Mouse (Mus musculus): ENCODE measurements at regions not wholly inside any gene's neighbourhood (a gene's known extent, or its start where the extent isn't known, plus 50 kb on each side); places are given as distances from the start of the nearest gene placed in this dataset.
A peak's percentile ranks its signal among the peaks of the same experiment; 100 is the strongest.

GRCm38 (mm10) chr8:89664911-89665689, 621.1 kb upstream of the Sall1 start:
- H3K36me3 ChIP-seq (ENCODE audit: control insufficient read depth, insufficient read depth, low read length) = no peaks in the 10 kb centered on the region
- no peak for DNase-seq (ENCODE audit: low spot score)
- 90% methylated on average over 9 of the region's 9 CpGs for WGBS
- no peaks in the 10 kb centered on the region for H3K9me3 ChIP-seq (ENCODE audit: control insufficient read depth, low read length)
- H3K4me2 ChIP-seq (ENCODE audit: low read depth, low read length, severe bottlenecking) = no peak overlapping the region
- H3K27ac ChIP-seq (ENCODE audit: low read depth, low read length) = no peak overlapping the region
- ATAC-seq (replicated peaks; ENCODE audit: low FRiP score) = no peak
- no peak overlapping the region for H3K9ac ChIP-seq (ENCODE audit: low read length)
- H3K4me1 ChIP-seq (replicated peaks; ENCODE audit: control insufficient read depth, insufficient read depth, low read length) = no peaks in the 10 kb centered on the region
- H3K27me3 ChIP-seq (ENCODE audit: control insufficient read depth, insufficient read depth, low read length) = no peaks in the 10 kb centered on the region
- no peak overlapping the region for H3K4me3 ChIP-seq (ENCODE audit: low read depth, low read length)

- H3K4me3 ChIP-seq (ENCODE audit: low read depth, low read length) = no peak overlapping the region
- peaks cover 3% of the 10 kb centered on the region; the same call in 1 of the 2 replicates for H3K27me3 ChIP-seq (ENCODE audit: control insufficient read depth, insufficient read depth, low read length)
- 89% methylated on average over 10 of the region's 10 CpGs for WGBS
- no peak overlapping the region for H3K27ac ChIP-seq (ENCODE audit: low read depth, low read length)
- H3K9me3 ChIP-seq (ENCODE audit: control insufficient read depth, low read length) = no peaks in the 10 kb centered on the region
- H3K4me2 ChIP-seq (ENCODE audit: low read depth, low read length, severe bottlenecking) = no peak overlapping the region
- H3K36me3 ChIP-seq (ENCODE audit: control insufficient read depth, insufficient read depth, low read length) = no peaks in the 10 kb centered on the region
- no peaks in the 10 kb centered on the region for H3K4me1 ChIP-seq (replicated peaks; ENCODE audit: control insufficient read depth, insufficient read depth, low read length)
- H3K9ac ChIP-seq (ENCODE audit: low read length) = no peak overlapping the region
- DNase-seq (ENCODE audit: low spot score) (no peak), ATAC-seq (replicated peaks; ENCODE audit: low FRiP score) (no peak)
Observed at GRCm38 (mm10) chr8:89663859-89664258, 619.9 kb upstream of the Sall1 start.

GRCm38 (mm10) chr8:89658998-89659944, 615.3 kb upstream of the Sall1 start:
- DNase-seq (ENCODE audit: low spot score) (no peak), ATAC-seq (replicated peaks; ENCODE audit: low FRiP score) (no peak)
- peaks cover 3% of the 10 kb centered on the region; the same call in 1 of the 2 replicates for H3K4me1 ChIP-seq (replicated peaks; ENCODE audit: control insufficient read depth, insufficient read depth, low read length)
- H3K27me3 ChIP-seq (ENCODE audit: control insufficient read depth, insufficient read depth, low read length) = peaks cover 3% of the 10 kb centered on the region; the same call in 1 of the 2 replicates
- WGBS = 35% methylated on average over 14 of the region's 14 CpGs
- H3K9ac ChIP-seq (ENCODE audit: low read length) = no peak overlapping the region
- no peaks in the 10 kb centered on the region for H3K9me3 ChIP-seq (ENCODE audit: control insufficient read depth, low read length)
- no peaks in the 10 kb centered on the region for H3K36me3 ChIP-seq (ENCODE audit: control insufficient read depth, insufficient read depth, low read length)
- no peak overlapping the region for H3K4me3 ChIP-seq (ENCODE audit: low read depth, low read length)
- no peak overlapping the region for H3K4me2 ChIP-seq (ENCODE audit: low read depth, low read length, severe bottlenecking)
- no peak overlapping the region for H3K27ac ChIP-seq (ENCODE audit: low read depth, low read length)

- H3K9me3 ChIP-seq (ENCODE audit: control insufficient read depth, low read length) = no peaks in the 10 kb centered on the region
- no peak overlapping the region for H3K27ac ChIP-seq (ENCODE audit: low read depth, low read length)
- H3K4me2 ChIP-seq (ENCODE audit: low read depth, low read length, severe bottlenecking) = no peak overlapping the region
- WGBS = 67% methylated on average over 14 of the region's 14 CpGs
- peaks cover 3% of the 10 kb centered on the region; the same call in 1 of the 2 replicates for H3K4me1 ChIP-seq (replicated peaks; ENCODE audit: control insufficient read depth, insufficient read depth, low read length)
- H3K27me3 ChIP-seq (ENCODE audit: control insufficient read depth, insufficient read depth, low read length) = peaks cover 3% of the 10 kb centered on the region; the same call in 1 of the 2 replicates
- no peak overlapping the region for H3K9ac ChIP-seq (ENCODE audit: low read length)
- no peaks in the 10 kb centered on the region for H3K36me3 ChIP-seq (ENCODE audit: control insufficient read depth, insufficient read depth, low read length)
- ATAC-seq (replicated peaks; ENCODE audit: low FRiP score) = no peak
- peak; percentile 53 for DNase-seq (ENCODE audit: low spot score)
- H3K4me3 ChIP-seq (ENCODE audit: low read depth, low read length) = no peak overlapping the region
Observed at GRCm38 (mm10) chr8:89655369-89655768, 611.4 kb upstream of the Sall1 start.

- 71% methylated on average over 5 of the region's 5 CpGs for WGBS
Observed at GRCm38 (mm10) chr8:89649207-89649890, 605.4 kb upstream of the Sall1 start.

GRCm38 (mm10) chr8:89646946-89647345, 603.0 kb upstream of the Sall1 start:
- H3K9me3 ChIP-seq (ENCODE audit: control insufficient read depth, low read length) = no peaks in the 10 kb centered on the region
- WGBS = 95% methylated on average over 5 of the region's 5 CpGs
- no peaks in the 10 kb centered on the region; the same call in 1 of the 2 replicates for H3K4me1 ChIP-seq (replicated peaks; ENCODE audit: control insufficient read depth, insufficient read depth, low read length)
- no peak overlapping the region for H3K4me3 ChIP-seq (ENCODE audit: low read depth, low read length)
- ATAC-seq (replicated peaks; ENCODE audit: low FRiP score) (no peak), DNase-seq (ENCODE audit: low spot score) (no peak)
- H3K27me3 ChIP-seq (ENCODE audit: control insufficient read depth, insufficient read depth, low read length) = no peaks in the 10 kb centered on the region
- H3K9ac ChIP-seq (ENCODE audit: low read length) = no peak overlapping the region
- H3K4me2 ChIP-seq (ENCODE audit: low read depth, low read length, severe bottlenecking) = no peak overlapping the region
- H3K27ac ChIP-seq (ENCODE audit: low read depth, low read length) = no peak overlapping the region
- H3K36me3 ChIP-seq (ENCODE audit: control insufficient read depth, insufficient read depth, low read length) = no peaks in the 10 kb centered on the region

More at GRCm38 (mm10) chr8:89649207-89649890, 605.4 kb upstream of the Sall1 start:
- Histone ChIP-seq H3K4me2 (ENCODE audit: low read depth, low read length, severe bottlenecking) (no peak overlapping the region), H3K4me1 (replicated peaks; ENCODE audit: control insufficient read depth, insufficient read depth, low read length) (no peaks in the 10 kb centered on the region), H3K9ac (ENCODE audit: low read length) (no peak overlapping the region), H3K27me3 (ENCODE audit: control insufficient read depth, insufficient read depth, low read length) (no peaks in the 10 kb centered on the region), H3K27ac (ENCODE audit: low read depth, low read length) (no peak overlapping the region), H3K9me3 (ENCODE audit: control insufficient read depth, low read length) (no peaks in the 10 kb centered on the region), H3K36me3 (ENCODE audit: control insufficient read depth, insufficient read depth, low read length) (no peaks in the 10 kb centered on the region), H3K4me3 (ENCODE audit: low read depth, low read length) (no peak overlapping the region)
- no peak for DNase-seq (ENCODE audit: low spot score)
- ATAC-seq (replicated peaks; ENCODE audit: low FRiP score) = no peak

- ATAC-seq (replicated peaks; ENCODE audit: low FRiP score) (no peak), DNase-seq (ENCODE audit: low spot score) (no peak)
- Histone ChIP-seq H3K36me3 (ENCODE audit: control insufficient read depth, insufficient read depth, low read length) (no peaks in the 10 kb centered on the region), H3K27me3 (ENCODE audit: control insufficient read depth, insufficient read depth, low read length) (no peaks in the 10 kb centered on the region), H3K4me2 (ENCODE audit: low read depth, low read length, severe bottlenecking) (no peak overlapping the region), H3K9me3 (ENCODE audit: control insufficient read depth, low read length) (no peaks in the 10 kb centered on the region), H3K4me3 (ENCODE audit: low read depth, low read length) (no peak overlapping the region), H3K4me1 (replicated peaks; ENCODE audit: control insufficient read depth, insufficient read depth, low read length) (no peaks in the 10 kb centered on the region; the same call in 1 of the 2 replicates), H3K27ac (ENCODE audit: low read depth, low read length) (no peak overlapping the region), H3K9ac (ENCODE audit: low read length) (no peak overlapping the region)
- 88% methylated on average over 5 of the region's 5 CpGs for WGBS
Observed at GRCm38 (mm10) chr8:89641339-89641738, 597.4 kb upstream of the Sall1 start.

GRCm38 (mm10) chr8:89634864-89635263, 590.9 kb upstream of the Sall1 start:
- Histone ChIP-seq H3K4me2 (ENCODE audit: low read depth, low read length, severe bottlenecking) (no peak overlapping the region), H3K4me1 (replicated peaks; ENCODE audit: control insufficient read depth, insufficient read depth, low read length) (no peaks in the 10 kb centered on the region), H3K27me3 (ENCODE audit: control insufficient read depth, insufficient read depth, low read length) (no peaks in the 10 kb centered on the region), H3K9ac (ENCODE audit: low read length) (no peak overlapping the region), H3K27ac (ENCODE audit: low read depth, low read length) (no peak overlapping the region), H3K9me3 (ENCODE audit: control insufficient read depth, low read length) (no peaks in the 10 kb centered on the region), H3K4me3 (ENCODE audit: low read depth, low read length) (no peak overlapping the region), H3K36me3 (ENCODE audit: control insufficient read depth, insufficient read depth, low read length) (no peaks in the 10 kb centered on the region)
- 89% methylated on average over 2 of the region's 2 CpGs for WGBS
- DNase-seq (ENCODE audit: low spot score) = no peak
- no peak for ATAC-seq (replicated peaks; ENCODE audit: low FRiP score)
